Mouse (Mus musculus): ENCODE data around the gene Arhgef28. TPM values are rescaled to one million over a fixed set of nuclear protein-coding genes. Genes with fewer than 3 reads are reported as not detected.

The Arhgef28 gene
- polyA plus RNA-seq, 1 experiment from 2014 or later = 32.7 TPM

- WGBS = 59% methylated on average over 3 of the region's 3 CpGs
- H3K4me3 ChIP-seq (ENCODE audit: low read depth, low read length) = no peak overlapping the region
- no peak overlapping the region for H3K27ac ChIP-seq (ENCODE audit: low read depth, low read length)
- H3K9ac ChIP-seq (replicated peaks; ENCODE audit: low read depth, low read length) = no peak overlapping the region
- H3K9me3 ChIP-seq (ENCODE audit: control insufficient read depth, low read length) = no peaks in the 10 kb centered on the region
- H3K4me1 ChIP-seq (ENCODE audit: control insufficient read depth, insufficient read depth, low read length) = no peaks in the 10 kb centered on the region
- no peak for ATAC-seq (ENCODE audit: low read depth)
- no peaks in the 10 kb centered on the region for H3K36me3 ChIP-seq (ENCODE audit: control insufficient read depth, insufficient read depth, low read length)
- H3K4me2 ChIP-seq (ENCODE audit: low read depth, low read length) = no peak overlapping the region
- H3K27me3 ChIP-seq (ENCODE audit: control insufficient read depth, insufficient read depth, low read length) = no peaks in the 10 kb centered on the region
Measured at GRCm38 (mm10) chr13:98040628-98041150, 165.6 kb downstream of the Arhgef28 start.

GRCm38 (mm10) chr13:98038731-98039130 is 167.5 kb downstream of the Arhgef28 start:
- Histone ChIP-seq H3K27ac (ENCODE audit: low read depth, low read length) (no peak overlapping the region), H3K36me3 (ENCODE audit: control insufficient read depth, insufficient read depth, low read length) (no peaks in the 10 kb centered on the region), H3K9me3 (ENCODE audit: control insufficient read depth, low read length) (no peaks in the 10 kb centered on the region), H3K4me2 (ENCODE audit: low read depth, low read length) (no peak overlapping the region), H3K4me1 (ENCODE audit: control insufficient read depth, insufficient read depth, low read length) (no peaks in the 10 kb centered on the region), H3K9ac (replicated peaks; ENCODE audit: low read depth, low read length) (no peak overlapping the region), H3K27me3 (ENCODE audit: control insufficient read depth, insufficient read depth, low read length) (no peaks in the 10 kb centered on the region), H3K4me3 (ENCODE audit: low read depth, low read length) (no peak overlapping the region)
- 89% methylated on average over 3 of the region's 3 CpGs for WGBS
- ATAC-seq (ENCODE audit: low read depth) = no peak

DNA sequence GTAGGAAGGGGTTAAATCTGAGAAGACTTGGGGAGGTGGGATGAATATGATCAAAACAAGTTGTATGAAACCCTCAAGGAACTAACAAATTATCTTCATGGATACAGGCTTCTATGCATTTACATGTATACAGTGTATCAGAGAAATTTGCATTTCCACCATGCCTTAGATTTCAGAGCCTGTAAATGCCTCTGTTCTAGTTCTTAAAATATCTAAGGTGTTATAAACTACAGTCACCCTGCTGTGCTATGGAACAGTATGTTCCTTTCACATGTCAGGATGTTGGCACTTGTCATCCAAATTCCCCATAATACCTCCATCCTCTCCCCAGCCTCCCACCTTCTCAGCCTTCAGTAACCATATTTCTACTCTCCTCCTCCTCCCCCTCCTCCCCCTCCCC is 168.5 kb downstream of the Arhgef28 start:
- Histone ChIP-seq H3K4me3 (ENCODE audit: low read depth, low read length) (no peak overlapping the region), H3K9me3 (ENCODE audit: control insufficient read depth, low read length) (no peaks in the 10 kb centered on the region), H3K4me1 (ENCODE audit: control insufficient read depth, insufficient read depth, low read length) (no peaks in the 10 kb centered on the region), H3K27ac (ENCODE audit: low read depth, low read length) (no peak overlapping the region), H3K36me3 (ENCODE audit: control insufficient read depth, insufficient read depth, low read length) (no peaks in the 10 kb centered on the region), H3K4me2 (ENCODE audit: low read depth, low read length) (no peak overlapping the region), H3K27me3 (ENCODE audit: control insufficient read depth, insufficient read depth, low read length) (no peaks in the 10 kb centered on the region), H3K9ac (replicated peaks; ENCODE audit: low read depth, low read length) (no peak overlapping the region)
- no peak for ATAC-seq (ENCODE audit: low read depth)

- H3K9ac ChIP-seq (replicated peaks; ENCODE audit: low read depth, low read length) = no peak overlapping the region
- H3K27me3 ChIP-seq (ENCODE audit: control insufficient read depth, insufficient read depth, low read length) = no peaks in the 10 kb centered on the region
- H3K4me3 ChIP-seq (ENCODE audit: low read depth, low read length) = no peak overlapping the region
- peak; percentile 36; the same call in 1 of the 2 replicates for ATAC-seq (ENCODE audit: low read depth)
- H3K4me2 ChIP-seq (ENCODE audit: low read depth, low read length) = peak overlapping the region; percentile 33; the same call in 1 of the 2 replicates
- 32% methylated on average over 5 of the region's 5 CpGs for WGBS
- 0 out of 2 replicates have a peak, but pooled peaks cover 3% of the 10 kb centered on the region for H3K4me1 ChIP-seq (ENCODE audit: control insufficient read depth, insufficient read depth, low read length)
- H3K36me3 ChIP-seq (ENCODE audit: control insufficient read depth, insufficient read depth, low read length) = no peaks in the 10 kb centered on the region
- no peak overlapping the region for H3K27ac ChIP-seq (ENCODE audit: low read depth, low read length)
- H3K9me3 ChIP-seq (ENCODE audit: control insufficient read depth, low read length) = no peaks in the 10 kb centered on the region
Measured at GRCm38 (mm10) chr13:98031642-98031960, 174.6 kb downstream of the Arhgef28 start.

DNA sequence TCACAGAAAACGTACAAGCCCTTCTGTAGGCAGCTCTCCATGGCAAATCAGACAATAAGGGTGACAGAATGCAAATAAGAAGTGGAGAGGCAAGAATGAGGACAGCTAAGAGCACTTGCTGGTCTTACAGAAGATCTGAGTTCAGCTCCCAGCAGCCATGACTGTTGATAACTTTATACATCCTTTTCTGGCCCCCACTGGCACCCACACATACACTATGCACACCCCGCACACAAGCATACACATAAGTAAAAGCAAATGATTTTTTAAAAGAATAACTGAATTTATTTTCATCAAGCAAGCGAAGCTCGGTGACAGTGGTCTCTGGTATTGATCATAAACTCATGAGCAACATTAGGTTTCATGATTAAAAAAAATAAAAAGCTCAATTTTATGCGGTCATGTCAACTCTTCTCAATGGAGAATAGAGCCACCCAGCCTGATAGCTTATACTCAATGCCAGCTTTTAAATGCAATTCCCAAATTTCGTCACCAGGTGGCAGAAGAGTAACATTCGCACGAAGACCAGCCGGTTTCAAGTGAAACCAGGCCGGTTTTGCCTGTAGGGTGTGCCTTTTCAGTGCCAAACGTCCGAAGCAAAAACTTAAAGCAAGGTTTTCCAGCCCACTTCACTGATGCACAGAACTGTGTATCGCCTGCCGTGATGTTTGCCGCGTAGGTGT is 175.1 kb downstream of the Arhgef28 start:
- 15% methylated on average over 16 of the region's 16 CpGs for WGBS
- 0 out of 2 replicates have a peak, but pooled peaks cover 3% of the 10 kb centered on the region for H3K4me1 ChIP-seq (ENCODE audit: control insufficient read depth, insufficient read depth, low read length)
- peak; percentile 83 for ATAC-seq (ENCODE audit: low read depth)
- H3K36me3 ChIP-seq (ENCODE audit: control insufficient read depth, insufficient read depth, low read length) = no peaks in the 10 kb centered on the region
- H3K9ac ChIP-seq (replicated peaks; ENCODE audit: low read depth, low read length) = no peak overlapping the region
- peak overlapping the region; percentile 33; the same call in 1 of the 2 replicates for H3K4me2 ChIP-seq (ENCODE audit: low read depth, low read length)
- H3K4me3 ChIP-seq (ENCODE audit: low read depth, low read length) = no peak overlapping the region
- H3K9me3 ChIP-seq (ENCODE audit: control insufficient read depth, low read length) = no peaks in the 10 kb centered on the region
- H3K27me3 ChIP-seq (ENCODE audit: control insufficient read depth, insufficient read depth, low read length) = no peaks in the 10 kb centered on the region
- H3K27ac ChIP-seq (ENCODE audit: low read depth, low read length) = no peak overlapping the region

GRCm38 (mm10) chr13:98030041-98030440 is 176.2 kb downstream of the Arhgef28 start:
- Histone ChIP-seq H3K9me3 (ENCODE audit: control insufficient read depth, low read length) (no peaks in the 10 kb centered on the region), H3K27me3 (ENCODE audit: control insufficient read depth, insufficient read depth, low read length) (no peaks in the 10 kb centered on the region)
- WGBS = 19% methylated on average over 5 of the region's 5 CpGs

GRCm38 (mm10) chr13:98028711-98029250 is 177.5 kb downstream of the Arhgef28 start:
- Histone ChIP-seq H3K36me3 (ENCODE audit: control insufficient read depth, insufficient read depth, low read length) (no peaks in the 10 kb centered on the region), H3K4me1 (ENCODE audit: control insufficient read depth, insufficient read depth, low read length) (0 out of 2 replicates have a peak, but pooled peaks cover 3% of the 10 kb centered on the region), H3K9me3 (ENCODE audit: control insufficient read depth, low read length) (no peaks in the 10 kb centered on the region), H3K9ac (replicated peaks; ENCODE audit: low read depth, low read length) (no peak overlapping the region), H3K27me3 (ENCODE audit: control insufficient read depth, insufficient read depth, low read length) (no peaks in the 10 kb centered on the region), H3K4me2 (ENCODE audit: low read depth, low read length) (no peak overlapping the region), H3K27ac (ENCODE audit: low read depth, low read length) (no peak overlapping the region), H3K4me3 (ENCODE audit: low read depth, low read length) (no peak overlapping the region)
- peak; percentile 41; the same call in 1 of the 2 replicates for ATAC-seq (ENCODE audit: low read depth)
- 31% methylated on average over 6 of the region's 6 CpGs for WGBS

More at GRCm38 (mm10) chr13:98030041-98030440, 176.2 kb downstream of the Arhgef28 start:
- H3K4me2 ChIP-seq (ENCODE audit: low read depth, low read length) = no peak overlapping the region
- H3K36me3 ChIP-seq (ENCODE audit: control insufficient read depth, insufficient read depth, low read length) = no peaks in the 10 kb centered on the region
- ATAC-seq (ENCODE audit: low read depth) = no peak
- no peak overlapping the region for H3K4me3 ChIP-seq (ENCODE audit: low read depth, low read length)
- H3K4me1 ChIP-seq (ENCODE audit: control insufficient read depth, insufficient read depth, low read length) = 0 out of 2 replicates have a peak, but pooled peaks cover 3% of the 10 kb centered on the region
- no peak overlapping the region for H3K9ac ChIP-seq (replicated peaks; ENCODE audit: low read depth, low read length)
- H3K27ac ChIP-seq (ENCODE audit: low read depth, low read length) = no peak overlapping the region

- no peak for ATAC-seq (ENCODE audit: low read depth)
- Histone ChIP-seq H3K4me1 (ENCODE audit: control insufficient read depth, insufficient read depth, low read length) (0 out of 2 replicates have a peak, but pooled peaks cover 3% of the 10 kb centered on the region), H3K9me3 (ENCODE audit: control insufficient read depth, low read length) (no peaks in the 10 kb centered on the region), H3K9ac (replicated peaks; ENCODE audit: low read depth, low read length) (no peak overlapping the region), H3K36me3 (ENCODE audit: control insufficient read depth, insufficient read depth, low read length) (no peaks in the 10 kb centered on the region), H3K4me3 (ENCODE audit: low read depth, low read length) (no peak overlapping the region), H3K4me2 (ENCODE audit: low read depth, low read length) (no peak overlapping the region), H3K27ac (ENCODE audit: low read depth, low read length) (no peak overlapping the region), H3K27me3 (ENCODE audit: control insufficient read depth, insufficient read depth, low read length) (no peaks in the 10 kb centered on the region)
- WGBS = 68% methylated on average over 12 of the region's 12 CpGs
Measured at GRCm38 (mm10) chr13:98027641-98028204, 178.5 kb downstream of the Arhgef28 start.

- 85% methylated on average over 5 of the region's 5 CpGs for WGBS
Measured at GRCm38 (mm10) chr13:98027122-98027521, 179.1 kb downstream of the Arhgef28 start.

More at GRCm38 (mm10) chr13:98027122-98027521, 179.1 kb downstream of the Arhgef28 start:
- Histone ChIP-seq H3K4me1 (ENCODE audit: control insufficient read depth, insufficient read depth, low read length) (0 out of 2 replicates have a peak, but pooled peaks cover 3% of the 10 kb centered on the region), H3K9me3 (ENCODE audit: control insufficient read depth, low read length) (no peaks in the 10 kb centered on the region), H3K36me3 (ENCODE audit: control insufficient read depth, insufficient read depth, low read length) (no peaks in the 10 kb centered on the region), H3K4me3 (ENCODE audit: low read depth, low read length) (no peak overlapping the region), H3K4me2 (ENCODE audit: low read depth, low read length) (no peak overlapping the region), H3K9ac (replicated peaks; ENCODE audit: low read depth, low read length) (no peak overlapping the region), H3K27me3 (ENCODE audit: control insufficient read depth, insufficient read depth, low read length) (no peaks in the 10 kb centered on the region), H3K27ac (ENCODE audit: low read depth, low read length) (no peak overlapping the region)
- ATAC-seq (ENCODE audit: low read depth) = no peak

Measured in neural tube, embryonic 14.5 days (tissue).